8 mouse cellular contexts compared by ENCODE assay signal in the genomic region with DNA sequence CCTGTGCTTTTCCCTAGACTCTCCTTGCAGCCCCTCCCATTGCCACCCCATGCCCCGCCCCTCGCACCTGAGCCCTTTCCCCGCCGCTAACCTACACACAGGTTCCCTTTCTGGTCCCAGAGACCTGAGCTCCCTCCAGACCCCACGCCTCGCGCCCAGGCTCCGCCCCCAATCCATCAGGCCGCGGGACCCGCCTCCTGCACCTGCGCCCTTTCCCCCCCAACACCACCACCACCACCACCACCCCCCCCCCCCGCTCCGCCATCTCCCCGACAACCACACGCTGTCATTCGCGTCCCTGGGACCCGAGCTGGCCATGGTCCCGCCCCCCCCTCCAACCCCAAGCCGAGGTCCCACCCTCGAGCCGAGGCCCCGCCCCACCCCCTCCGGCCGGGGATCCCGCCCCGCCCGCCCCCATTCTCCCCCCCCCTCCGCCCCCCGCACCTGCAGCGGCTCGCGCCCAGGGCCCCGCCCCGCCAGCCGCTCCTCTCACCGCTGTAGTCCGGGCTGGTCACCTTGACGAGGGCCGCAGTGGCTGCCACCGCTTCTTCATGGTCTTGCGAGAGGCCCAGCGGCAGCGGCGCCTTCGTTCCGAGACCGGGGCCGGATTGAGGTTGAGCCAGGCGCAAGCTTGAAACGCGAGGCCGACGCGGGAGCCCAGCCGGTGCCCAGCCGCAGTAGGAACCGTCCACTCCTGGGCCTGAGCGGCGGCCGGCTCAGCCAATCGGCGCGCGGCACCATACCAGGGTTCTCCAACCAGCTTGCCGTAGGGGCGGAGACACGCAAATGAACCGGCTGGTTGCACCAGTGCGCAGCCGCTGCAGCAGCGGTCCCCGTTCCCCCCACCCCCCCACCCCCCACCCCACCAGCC. TPM values are rescaled to one million over a fixed set of nuclear protein-coding genes. Genes with fewer than 3 reads are reported as not detected.
DNase-seq lines count a peak whose midpoint lies in the region; ATAC-seq lines count a peak whose summit lies in the region.

A gene (minus strand): TSS at position 710 of the 871 bp plus-strand sequence.

- peak; percentile 98 for DNase-seq in adrenal gland, adult (ENCODE audit: inconsistent age in 2 of 2, low spot score in 1 of 2)
- DNase-seq in embryo, embryonic 10.5 days (ENCODE audit: low spot score): peak; percentile 96
- peak; percentile 97 for DNase-seq in gastrocnemius, postnatal 14 days
- DNase-seq in left cerebral cortex, postnatal 10 days (ENCODE audit: extremely low spot score in 1 of 2, low spot score in 2 of 2): peak; percentile 98 to 99
- DNase-seq in right cerebral cortex, postnatal 25 days: peak; percentile 99
- peak; percentile 95 to 96 for DNase-seq in urinary bladder, postnatal 4 days (ENCODE audit: low spot score in 2 of 2)

- peak; percentile 97 for ATAC-seq in inflammation-experienced regulatory T-cells, adult 6 months
- ATAC-seq in megakaryocyte-erythroid progenitor cell, adult 5-6 weeks (replicated peaks; ENCODE audit: low FRiP score, low TSS enrichment, poor library complexity, severe bottlenecking): peak; percentile 99

- intact Hi-C loops in gastrocnemius, postnatal 14 days (cut with DNase I; ENCODE audit: low total_unique reads): no loop called here
- intact Hi-C loops in left cerebral cortex, postnatal 10 days (cut with DNase I): no loop called here

RNA-seq across cellular contexts. Expression of the gene that starts here (rescaled TPM):
- total RNA-seq in gastrocnemius, postnatal 14 days (2021): 1 to 10 TPM; 2.7 to 3.3 TPM
- 10 to 100 TPM in 1 of 3 experiments, 1 to 10 TPM in 2; 5.2 to 14.8 (median 7.4) TPM for polyA plus RNA-seq in inflammation-experienced regulatory T-cells, adult 6 months (2017; shearing (Covaris generic))
- total RNA-seq in left cerebral cortex, postnatal 10 days (2021): 10 to 100 TPM; 71.1 to 72.5 TPM
- 1.9 and 3.0 TPM in 2 replicates for total RNA-seq in megakaryocyte-erythroid progenitor cell, adult 5-6 weeks (2014; fragmentation: Nextera tagmentation)
- total RNA-seq in megakaryocyte-erythroid progenitor cell, adult 5-6 weeks (2017): 0.66 and 0.76 TPM in 2 replicates

Comparison
In these comparisons a context has a peak if more than half of its experiments do, and no peak if none do; other contexts are left out.
1. Peak in every context shown above with its lines: DNase-seq and ATAC-seq.
2. RNA of the gene that starts here (total RNA-seq): 71.1 to 72.5 TPM in left cerebral cortex, postnatal 10 days; 2.7 to 3.3 TPM in gastrocnemius, postnatal 14 days and 0.66 to 3.0 TPM in megakaryocyte-erythroid progenitor cell, adult 5-6 weeks; every median in the first group is over 10 times any median in the second.